Mouse (Mus musculus): ENCODE measurements around the gene Olfr628.
"Not testable (repeated sequence)": the region's sequence is repeated elsewhere in the genome, so short reads cannot be mapped to it uniquely, and the experiment has no call there.

The Olfr628 gene

GRCm38 (mm10) chr7:103730074-103730473, at the start of gene Olfr628:
Gene Olfr628 (plus strand): TSS chr7:103730374.
- DNase-seq (ENCODE audit: low read depth, low spot score), result no peak

GRCm38 (mm10) chr7:103682420-103682819, 47.8 kb upstream of the Olfr628 start, which contains the start of gene Olfr625-ps1:
Gene Olfr625-ps1 (plus strand): TSS chr7:103682720.
- no peak for DNase-seq (ENCODE audit: low read depth, low spot score)

- no peak for DNase-seq (ENCODE audit: low read depth, low spot score)
Observed at GRCm38 (mm10) chr7:103699469-103699868, 30.7 kb upstream of the Olfr628 start.

- peak; percentile 11 for DNase-seq (ENCODE audit: low read depth, low spot score)
Observed at GRCm38 (mm10) chr7:103712024-103712423, 18.1 kb upstream of the Olfr628 start.

- DNase-seq (ENCODE audit: low read depth, low spot score), result no peak
Observed at GRCm38 (mm10) chr7:103714371-103714770, 15.8 kb upstream of the Olfr628 start, which contains the start of gene Olfr243. Gene Olfr243 (plus strand): TSS chr7:103714671.

GRCm38 (mm10) chr7:103716398-103716797, 13.8 kb upstream of the Olfr628 start:
- not testable (repeated sequence) for DNase-seq (ENCODE audit: low read depth, low spot score)

GRCm38 (mm10) chr7:103744843-103745242, 14.7 kb downstream of the Olfr628 start, which contains the start of gene Olfr629:
Gene Olfr629 (minus strand): TSS chr7:103744943.
- no peak for DNase-seq (ENCODE audit: low read depth, low spot score)

GRCm38 (mm10) chr7:103757233-103757632, 27.1 kb downstream of the Olfr628 start, which contains the start of gene Olfr630:
Gene Olfr630 (minus strand): TSS chr7:103757333.
- no peak for DNase-seq (ENCODE audit: low read depth, low spot score)

GRCm38 (mm10) chr7:103762212-103762611, 32.0 kb downstream of the Olfr628 start:
- not testable (repeated sequence) for DNase-seq (ENCODE audit: low read depth, low spot score)

- DNase-seq (ENCODE audit: low read depth, low spot score), result not testable (repeated sequence)
Observed at GRCm38 (mm10) chr7:103767687-103768086, 37.5 kb downstream of the Olfr628 start.

- DNase-seq (ENCODE audit: low read depth, low spot score), result no peak
Observed at GRCm38 (mm10) chr7:103771494-103771893, 41.3 kb downstream of the Olfr628 start, which contains the start of gene Olfr69. Gene Olfr69 (minus strand): TSS chr7:103771594.

GRCm38 (mm10) chr7:103777652-103778051, 47.5 kb downstream of the Olfr628 start:
- not testable (repeated sequence) for DNase-seq (ENCODE audit: low read depth, low spot score)

- DNase-seq (ENCODE audit: low read depth, low spot score), result no peak
Observed at GRCm38 (mm10) chr7:103779598-103779997, 49.4 kb downstream of the Olfr628 start, which contains the start of gene Olfr68. Gene Olfr68 (minus strand): TSS chr7:103779698.
